Comparison of ENCODE assay signal across 8 mouse cellular contexts in genomic region chr19:56724126-56724597, GRCm38 (mm10). TPM values are rescaled to one million over a fixed set of nuclear protein-coding genes. Genes with fewer than 3 reads are reported as not detected.
DNase-seq lines count a peak whose midpoint lies in the region; ATAC-seq lines count a peak whose summit lies in the region.

No protein-coding gene starts in this region.

- no peak for DNase-seq in heart, embryonic 10.5 days (ENCODE audit: low spot score)
- no peak for DNase-seq in heart, adult 9 months (ENCODE audit: low spot score in 2 of 2)
- DNase-seq in midbrain, embryonic 11.5 days (ENCODE audit: low spot score, missing footprints), result peak; percentile 90
- no peak for DNase-seq in cerebellum, postnatal 4 days (ENCODE audit: low spot score in 2 of 2)
- DNase-seq in right cerebral cortex, adult 18-20 months, result no peak

- 5% methylated on average over 13 of the region's 13 CpGs for WGBS in heart, embryonic 10.5 days
- 5% methylated on average over 13 of the region's 13 CpGs for WGBS in forebrain, embryonic 12.5 days
- WGBS in kidney, embryonic 16.5 days, result 4% methylated on average over 11 of the region's 13 CpGs
- WGBS in midbrain, embryonic 11.5 days, result 6% methylated on average over 13 of the region's 13 CpGs

- peaks cover 52% of the 10 kb centered on the region for H3K4me1 ChIP-seq in heart, embryonic 10.5 days
- H3K4me1 ChIP-seq in forebrain, embryonic 12.5 days, result peaks cover 46% of the 10 kb centered on the region
- peaks cover 33% of the 10 kb centered on the region for H3K4me1 ChIP-seq in kidney, embryonic 16.5 days (ENCODE audit: insufficient read depth, low read length)
- peaks cover 27% of the 10 kb centered on the region for H3K4me1 ChIP-seq in midbrain, embryonic 11.5 days (ENCODE audit: control insufficient read depth, insufficient read depth, low read length)

- peak overlapping the region; percentile 82 for H3K27ac ChIP-seq in heart, embryonic 10.5 days
- H3K27ac ChIP-seq in forebrain, embryonic 12.5 days, result no peak overlapping the region
- H3K27ac ChIP-seq in kidney, embryonic 16.5 days (ENCODE audit: low read length), result no peak overlapping the region
- H3K27ac ChIP-seq in midbrain, embryonic 11.5 days (ENCODE audit: low read depth, low read length), result no peak overlapping the region

- H3K27me3 ChIP-seq in heart, embryonic 10.5 days (ENCODE audit: insufficient read depth, poor library complexity, severe bottlenecking), result peaks cover 79% of the 10 kb centered on the region
- peaks cover 89% of the 10 kb centered on the region for H3K27me3 ChIP-seq in forebrain, embryonic 12.5 days
- peaks cover 87% of the 10 kb centered on the region for H3K27me3 ChIP-seq in kidney, embryonic 16.5 days (ENCODE audit: insufficient read depth, low read length)
- H3K27me3 ChIP-seq in midbrain, embryonic 11.5 days (ENCODE audit: control insufficient read depth, insufficient read depth, low read length), result peaks cover 73% of the 10 kb centered on the region

- H3K4me3 ChIP-seq in heart, embryonic 10.5 days, result peak overlapping the region; percentile 70
- H3K4me3 ChIP-seq in forebrain, embryonic 12.5 days (replicated peaks), result peak overlapping the region; percentile 60
- H3K4me3 ChIP-seq in kidney, embryonic 16.5 days (ENCODE audit: low read length), result peak overlapping the region; percentile 46
- peak overlapping the region; percentile 49; the same call in 1 of the 2 replicates for H3K4me3 ChIP-seq in midbrain, embryonic 11.5 days (ENCODE audit: low read depth, low read length)

- H3K9ac ChIP-seq in forebrain, embryonic 12.5 days, result no peak overlapping the region
- no peak overlapping the region for H3K9ac ChIP-seq in kidney, embryonic 16.5 days (replicated peaks; ENCODE audit: low read length)
- no peak overlapping the region for H3K9ac ChIP-seq in midbrain, embryonic 11.5 days (ENCODE audit: low read length)

- peak overlapping the region; percentile 91 for H3K4me2 ChIP-seq in forebrain, embryonic 12.5 days
- peak overlapping the region; percentile 89 for H3K4me2 ChIP-seq in kidney, embryonic 16.5 days (replicated peaks; ENCODE audit: low read depth, low read length)
- H3K4me2 ChIP-seq in midbrain, embryonic 11.5 days, result peak overlapping the region; percentile 80

- no peak for ATAC-seq in forebrain, embryonic 12.5 days (ENCODE audit: low FRiP score)
- ATAC-seq in kidney, embryonic 16.5 days (ENCODE audit: low FRiP score, low TSS enrichment), result no peak
- ATAC-seq in midbrain, embryonic 11.5 days (ENCODE audit: low FRiP score), result no peak
- ATAC-seq in cerebellum, adult (ENCODE audit: insufficient number of reproducible peaks, low FRiP score, low TSS enrichment), result no peak

- H3K9me3 ChIP-seq in heart, embryonic 10.5 days, result no peaks in the 10 kb centered on the region
- no peaks in the 10 kb centered on the region for H3K9me3 ChIP-seq in forebrain, embryonic 12.5 days
- no peaks in the 10 kb centered on the region for H3K9me3 ChIP-seq in kidney, embryonic 16.5 days (ENCODE audit: low read length)
- H3K9me3 ChIP-seq in midbrain, embryonic 11.5 days (ENCODE audit: control insufficient read depth, low read length), result no peaks in the 10 kb centered on the region

- H3K36me3 ChIP-seq in heart, embryonic 10.5 days, result no peaks in the 10 kb centered on the region
- no peaks in the 10 kb centered on the region for H3K36me3 ChIP-seq in forebrain, embryonic 12.5 days (replicated peaks)
- H3K36me3 ChIP-seq in kidney, embryonic 16.5 days (ENCODE audit: insufficient read depth, low read length), result no peaks in the 10 kb centered on the region
- no peaks in the 10 kb centered on the region for H3K36me3 ChIP-seq in midbrain, embryonic 11.5 days (ENCODE audit: control insufficient read depth, insufficient read depth, low read length)

RNA-seq across cellular contexts. Expression of gene Adrb1, which starts 2.2 kb away (rescaled TPM):
- 0.65 and 1.3 TPM in 2 replicates for polyA plus RNA-seq in heart, embryonic 10.5 days (2016; fragmentation: Nextera tagmentation; extraction: Ambion mirVana)
- polyA plus RNA-seq in forebrain, embryonic 12.5 days (2016; fragmentation: Nextera tagmentation; extraction: Ambion mirVana), result 0.52 and 0.85 TPM in 2 replicates
- polyA plus RNA-seq in kidney, embryonic 16.5 days (2015; fragmentation: Nextera tagmentation; extraction: Ambion mirVana), result 0.06 and 0.21 TPM in 2 replicates
- 0.15 and 0.28 TPM in 2 replicates for polyA plus RNA-seq in midbrain, embryonic 11.5 days (2014; fragmentation: Nextera tagmentation; extraction: Ambion mirVana)
